ENCODE assay signal across 32 mouse cellular contexts in genomic region chr11:98270466-98270865, GRCm38 (mm10). TPM values are rescaled to one million over a fixed set of nuclear protein-coding genes. Genes with fewer than 3 reads are reported as not detected.
A peak's percentile ranks its signal among the peaks of the same experiment; 100 is the strongest.
DNase-seq lines count a peak whose midpoint lies in the region; ATAC-seq and TF ChIP-seq lines count a peak whose summit lies in the region.
"Had no signal": no experiment of that assay in that cellular context is flagged by ENCODE, and none has a peak within 500 bp of the region (broad histone marks: within the 10 kb centered on the region; RNA-seq: fewer than 3 reads in every experiment).

No protein-coding gene starts in this region.

- no peak for TF ChIP-seq POLR2A in cortical plate, adult 2 months (IDR thresholded peaks at IDR 0.05; ENCODE audit: extremely low read depth, insufficient read depth, low read length)

- H3K4me2 ChIP-seq in forebrain, embryonic 15.5 days (replicated peaks), result no peak overlapping the region
- H3K4me2 ChIP-seq in forebrain, postnatal 0 days (ENCODE audit: low read depth), result no peak overlapping the region
- H3K4me2 ChIP-seq in kidney, embryonic 14.5 days (replicated peaks; ENCODE audit: low read depth, low read length), result no peak overlapping the region
- H3K4me2 ChIP-seq: embryonic facial prominence, embryonic 13.5 days; heart, embryonic 13.5 days; hindbrain, embryonic 14.5 days had no signal

- no peak overlapping the region for H3K4me3 ChIP-seq in forebrain, embryonic 15.5 days
- H3K4me3 ChIP-seq in forebrain, postnatal 0 days (ENCODE audit: low read depth, low read length), result no peak overlapping the region
- no peak overlapping the region for H3K4me3 ChIP-seq in kidney, embryonic 14.5 days (ENCODE audit: low read length)
- no peak overlapping the region for H3K4me3 ChIP-seq in cortical plate, adult 2 months (ENCODE audit: insufficient read depth, low read length)
- H3K4me3 ChIP-seq: embryonic facial prominence, embryonic 10.5 days; embryonic facial prominence, embryonic 13.5 days; erythroblast, embryonic 14.5 days; gastrocnemius, adult 2 months; heart, embryonic 13.5 days had no signal

- no peak overlapping the region for H3K9ac ChIP-seq in forebrain, embryonic 15.5 days (replicated peaks)
- no peak overlapping the region for H3K9ac ChIP-seq in forebrain, postnatal 0 days
- H3K9ac ChIP-seq in kidney, embryonic 14.5 days (ENCODE audit: low read depth, low read length), result 0 out of 2 replicates have a peak overlapping the region, but pooled peaks have one; percentile 12
- H3K9ac ChIP-seq: embryonic facial prominence, embryonic 13.5 days; heart, embryonic 13.5 days; hindbrain, embryonic 14.5 days had no signal

- no peak for ATAC-seq in forebrain, embryonic 15.5 days (replicated peaks)
- ATAC-seq in forebrain, postnatal 0 days, result no peak
- ATAC-seq in kidney, embryonic 14.5 days (ENCODE audit: low FRiP score, low TSS enrichment), result no peak
- ATAC-seq: CD4-positive, CD25-positive, alpha-beta regulatory T cell, adult 4 months; hindbrain, postnatal 0 days; inflammation-experienced regulatory T-cells, adult 6 months; intestine, embryonic 16.5 days had no signal

- no peak for DNase-seq in forebrain, postnatal 0 days
- DNase-seq in kidney, adult 8-10 months, result no peak
- DNase-seq in thymus, postnatal 4 days, result no peak
- DNase-seq: adrenal gland, adult 2 months; adrenal gland, postnatal 14 days; cerebellum, adult 11 months; cerebellum, adult 2 months; cerebellum, adult 9-11 months; cerebellum, postnatal 25 days; embryo, embryonic 11 days; gastrocnemius, adult 2 months; gastrocnemius, postnatal 14 days; heart, adult 18-20 months; heart, postnatal 14 days; heart, postnatal 4 days had no signal

- TF ChIP-seq CTCF in forebrain, postnatal 0 days (IDR thresholded peaks at IDR 0.05; ENCODE audit: low read depth), result no peak
- no peak for TF ChIP-seq CTCF in cortical plate, adult 2 months (IDR thresholded peaks at IDR 0.05; ENCODE audit: extremely low read depth, insufficient read depth, low read length)

- H3K27me3 ChIP-seq in forebrain, embryonic 15.5 days, result no peaks in the 10 kb centered on the region
- H3K27me3 ChIP-seq in forebrain, postnatal 0 days (ENCODE audit: insufficient read depth, low read length), result no peaks in the 10 kb centered on the region
- H3K27me3 ChIP-seq in kidney, embryonic 14.5 days (ENCODE audit: control insufficient read depth, insufficient read depth, low read length), result no peaks in the 10 kb centered on the region
- H3K27me3 ChIP-seq: embryonic facial prominence, embryonic 13.5 days; heart, embryonic 13.5 days had no signal

- H3K9me3 ChIP-seq in forebrain, embryonic 15.5 days, result no peaks in the 10 kb centered on the region
- no peaks in the 10 kb centered on the region for H3K9me3 ChIP-seq in forebrain, postnatal 0 days (ENCODE audit: low read length)
- no peaks in the 10 kb centered on the region for H3K9me3 ChIP-seq in kidney, embryonic 14.5 days (ENCODE audit: control insufficient read depth, low read length)
- H3K9me3 ChIP-seq: embryonic facial prominence, embryonic 10.5 days; embryonic facial prominence, embryonic 13.5 days; heart, embryonic 13.5 days had no signal

- 0 out of 2 replicates have a peak overlapping the region, but pooled peaks have one; percentile 6 for H3K27ac ChIP-seq in forebrain, embryonic 15.5 days (replicated peaks)
- H3K27ac ChIP-seq in forebrain, postnatal 0 days (ENCODE audit: low read depth, low read length), result no peak overlapping the region
- no peak overlapping the region for H3K27ac ChIP-seq in kidney, embryonic 14.5 days (ENCODE audit: low read depth, low read length)
- H3K27ac ChIP-seq in cortical plate, adult 2 months (ENCODE audit: insufficient read depth, low read length), result 0 out of 2 replicates have a peak overlapping the region, but pooled peaks have one; percentile 51
- H3K27ac ChIP-seq: embryonic facial prominence, embryonic 10.5 days; embryonic facial prominence, embryonic 13.5 days; gastrocnemius, adult 2 months; heart, embryonic 13.5 days; hindbrain, embryonic 14.5 days; hindbrain, postnatal 0 days had no signal

- peaks cover 29% of the 10 kb centered on the region for H3K4me1 ChIP-seq in forebrain, embryonic 15.5 days
- H3K4me1 ChIP-seq in forebrain, postnatal 0 days (ENCODE audit: insufficient read depth), result no peaks in the 10 kb centered on the region; the same call in 1 of the 2 replicates
- no peaks in the 10 kb centered on the region for H3K4me1 ChIP-seq in kidney, embryonic 14.5 days (ENCODE audit: control insufficient read depth, insufficient read depth, low read length)
- peaks cover 7% of the 10 kb centered on the region; the same call in 1 of the 2 replicates for H3K4me1 ChIP-seq in cortical plate, adult 2 months (ENCODE audit: control insufficient read depth, insufficient read depth, low read length)
- H3K4me1 ChIP-seq: embryonic facial prominence, embryonic 10.5 days had no signal

- peaks cover 32% of the 10 kb centered on the region for H3K36me3 ChIP-seq in forebrain, embryonic 15.5 days
- H3K36me3 ChIP-seq in forebrain, postnatal 0 days (ENCODE audit: insufficient read depth), result peaks cover 38% of the 10 kb centered on the region
- H3K36me3 ChIP-seq in kidney, embryonic 14.5 days (ENCODE audit: control insufficient read depth, insufficient read depth, low read length), result peaks cover 71% of the 10 kb centered on the region

RNA-seq across cellular contexts. Expression of gene Neurod2, which starts 59.0 kb away (rescaled TPM):
- polyA plus RNA-seq in forebrain, embryonic 15.5 days (2015; fragmentation: Nextera tagmentation; extraction: Ambion mirVana), result 142 and 148 TPM in 2 replicates
- total RNA-seq in forebrain, postnatal 0 days (2014; rRNA removed), result 133 and 140 TPM in 2 replicates
- 74.9 and 77.3 TPM in 2 replicates for polyA plus RNA-seq in forebrain, postnatal 0 days (2015; fragmentation: Nextera tagmentation; extraction: Ambion mirVana)
- polyA plus RNA-seq in kidney, embryonic 14.5 days (2014; fragmentation: Nextera tagmentation; extraction: Ambion mirVana), result not detected in 2 replicates
- 45.0 and 57.2 TPM in 2 replicates for polyA plus RNA-seq in cortical plate, adult 2 months (2012; rRNA removed)
- total RNA-seq: adrenal gland, adult 2 months; adrenal gland, postnatal 14 days; common myeloid progenitor, adult 5-6 weeks; gastrocnemius, adult 2 months; gastrocnemius, postnatal 14 days; gastrocnemius, postnatal 4 days; heart, adult 18-20 months; heart, postnatal 14 days; heart, postnatal 4 days; MEL had no signal
- polyA plus RNA-seq: adrenal gland, adult 2 months; C2C12; CD4-positive, CD25-positive, alpha-beta regulatory T cell, adult 4 months; embryonic facial prominence, embryonic 10.5 days; erythroblast, embryonic 14.5 days; heart, embryonic 13.5 days; heart, embryonic 16.5 days; inflammation-experienced regulatory T-cells, adult 6 months had no signal

Comparison
In these comparisons a context has a peak if more than half of its experiments do, and no peak if none do; other contexts are left out.
1. H3K27ac ChIP-seq: peak in forebrain, embryonic 15.5 days (single experiment) and cortical plate, adult 2 months (single experiment); none in forebrain, postnatal 0 days (single experiment) and kidney, embryonic 14.5 days (single experiment).
2. RNA of gene Neurod2, which starts 59.0 kb away (polyA plus RNA-seq): 142 to 148 TPM in forebrain, embryonic 15.5 days, 74.9 to 77.3 TPM in forebrain, postnatal 0 days and 45.0 to 57.2 TPM in cortical plate, adult 2 months; not detected in kidney, embryonic 14.5 days; every median in the first group is over 10 times any median in the second.